Mouse (Mus musculus): ENCODE measurements around the gene Clic4.

- TF ChIP-seq POLR2A (IDR thresholded peaks at IDR 0.05; ENCODE audit: insufficient read depth, low read depth, low read length) (no peak), CTCF (IDR thresholded peaks at IDR 0.05) (no peak), EP300 (IDR thresholded peaks at IDR 0.05; ENCODE audit: insufficient read depth, low read depth, low read length) (no peak)
Measured at GRCm38 (mm10) chr4:135191604-135192003, 81.0 kb downstream of the Clic4 start.
